Mouse (Mus musculus): ENCODE results near the gene Ces1f.
"Not testable (repeated sequence)": the region's sequence is repeated elsewhere in the genome, so short reads cannot be mapped to it uniquely, and the experiment has no call there.

Ces1f gene

GRCm38 (mm10) chr8:93279556-93279955 is at the start of gene Ces1f:
Gene Ces1f (minus strand): TSS chr8:93279747.
- DNase-seq (ENCODE audit: low spot score), result no peak

GRCm38 (mm10) chr8:93325123-93325522 is 45.6 kb upstream of the Ces1f start:
- DNase-seq (ENCODE audit: low spot score), result no peak

- DNase-seq (ENCODE audit: low spot score), result no peak
Observed at GRCm38 (mm10) chr8:93317031-93317430, 37.5 kb upstream of the Ces1f start.

- no peak for DNase-seq (ENCODE audit: low spot score)
Observed at GRCm38 (mm10) chr8:93315557-93315956, 36.0 kb upstream of the Ces1f start.

GRCm38 (mm10) chr8:93283896-93284295 is 4.3 kb upstream of the Ces1f start:
- no peak for DNase-seq (ENCODE audit: low spot score)

- no peak for DNase-seq (ENCODE audit: low spot score)
Observed at GRCm38 (mm10) chr8:93282349-93282748, 2.8 kb upstream of the Ces1f start.

GRCm38 (mm10) chr8:93278176-93278805 is 1.3 kb downstream of the Ces1f start:
- no peak for DNase-seq (ENCODE audit: low spot score)

GRCm38 (mm10) chr8:93274609-93275008 is 4.9 kb downstream of the Ces1f start:
- DNase-seq (ENCODE audit: low spot score), result no peak

GRCm38 (mm10) chr8:93273321-93273720 is 6.2 kb downstream of the Ces1f start:
- DNase-seq (ENCODE audit: low spot score), result no peak

GRCm38 (mm10) chr8:93272686-93273085 is 6.9 kb downstream of the Ces1f start:
- DNase-seq (ENCODE audit: low spot score), result no peak

GRCm38 (mm10) chr8:93261436-93261835 is 18.1 kb downstream of the Ces1f start:
- DNase-seq (ENCODE audit: low spot score), result no peak

GRCm38 (mm10) chr8:93252400-93252925 is 27.1 kb downstream of the Ces1f start:
- no peak for DNase-seq (ENCODE audit: low spot score)

GRCm38 (mm10) chr8:93246057-93246456 is 33.5 kb downstream of the Ces1f start:
- no peak for DNase-seq (ENCODE audit: low spot score)

- DNase-seq (ENCODE audit: low spot score), result no peak
Observed at GRCm38 (mm10) chr8:93239884-93240283, 39.7 kb downstream of the Ces1f start.

GRCm38 (mm10) chr8:93235681-93236080 is 43.9 kb downstream of the Ces1f start:
- no peak for DNase-seq (ENCODE audit: low spot score)

GRCm38 (mm10) chr8:93234706-93235105 is 44.8 kb downstream of the Ces1f start:
- DNase-seq (ENCODE audit: low spot score), result no peak

- DNase-seq (ENCODE audit: low spot score), result no peak
Observed at GRCm38 (mm10) chr8:93234068-93234467, 45.5 kb downstream of the Ces1f start.

GRCm38 (mm10) chr8:93229446-93229845 is 50.1 kb downstream of the Ces1f start, which contains the start of gene Ces1e:
Gene Ces1e (minus strand): TSS chr8:93229619.
- no peak for DNase-seq (ENCODE audit: low spot score)

GRCm38 (mm10) chr8:93228673-93229370 is 50.7 kb downstream of the Ces1f start:
- DNase-seq (ENCODE audit: low spot score), result no peak

- DNase-seq (ENCODE audit: low spot score), result not testable (repeated sequence)
Observed at GRCm38 (mm10) chr8:93226471-93226870, 53.1 kb downstream of the Ces1f start.

GRCm38 (mm10) chr8:93221896-93222295 is 57.7 kb downstream of the Ces1f start:
- no peak for DNase-seq (ENCODE audit: low spot score)

GRCm38 (mm10) chr8:93217867-93218266 is 61.7 kb downstream of the Ces1f start:
- no peak for DNase-seq (ENCODE audit: low spot score)

GRCm38 (mm10) chr8:93217375-93217774 is 62.2 kb downstream of the Ces1f start:
- DNase-seq (ENCODE audit: low spot score), result no peak
